Mouse (Mus musculus) bone marrow, adult 2 months (tissue): Measurements from ENCODE around the gene Rpl23.
A peak's percentile ranks its signal among the peaks of the same experiment; 100 is the strongest.

Experiments
- CTCF ChIP-seq: fragments of 200-500 bp; IDR thresholded peaks from 2 replicates; pipeline ENCODE4 v1.5.1; 2011; ENCODE audit warnings: low read length, control low read depth; ENCODE audit not compliant: control insufficient read depth, insufficient read depth
- POLR2A ChIP-seq: fragments of 200-500 bp; IDR thresholded peaks from 2 replicates; pipeline ENCODE4 v1.6.1; 2011; ENCODE audit warnings: low read depth, mild to moderate bottlenecking, control low read depth, low read length, borderline replicate concordance; ENCODE audit not compliant: control insufficient read depth

- TF ChIP-seq CTCF: 0 out of 2 replicates have a peak, but pooled peaks have one; percentile 3
- TF ChIP-seq POLR2A: no peak
Measured at GRCm38 (mm10) chr11:97777129-97777529, 5.1 kb downstream of the Rpl23 start.
